Mouse (Mus musculus) kidney, embryonic 14.5 days (tissue): ENCODE measurements around the gene Nkain4. TPM values are rescaled to one million over a fixed set of nuclear protein-coding genes. Genes with fewer than 3 reads are reported as not detected.

Experiments used
- ATAC-seq: fragments of 200-750 bp; cut with Nextera tagmentation; 2 replicates; pipeline ENCODE4 v1.8.0; 2017; ENCODE audit warnings: moderate number of reproducible peaks, mild to moderate bottlenecking, moderate TSS enrichment, moderate library complexity; ENCODE audit not compliant: low FRiP score, low TSS enrichment
- H3K27ac ChIP-seq: fragments of 300-500 bp; sonication (generic); 2 replicates; pipeline ENCODE4 v1.5.1; 2014; ENCODE audit warnings: low read depth, mild to moderate bottlenecking, low read length, moderate library complexity, mixed read lengths
- H3K27me3 ChIP-seq: fragments of 300-500 bp; sonication (generic); 2 replicates; pipeline ENCODE4 v1.6.1; 2014; ENCODE audit warnings: mild to moderate bottlenecking, low read length; ENCODE audit not compliant: control insufficient read depth, insufficient read depth
- H3K36me3 ChIP-seq: fragments of 300-500 bp; sonication (generic); 2 replicates; pipeline ENCODE4 v1.6.1; 2014; ENCODE audit warnings: low read length, mixed read lengths; ENCODE audit not compliant: control insufficient read depth, insufficient read depth
- H3K4me1 ChIP-seq: fragments of 300-500 bp; sonication (generic); 2 replicates; pipeline ENCODE4 v1.6.1; 2014; ENCODE audit warnings: low read length, mixed read lengths; ENCODE audit not compliant: control insufficient read depth, insufficient read depth
- H3K4me2 ChIP-seq: fragments of 300-500 bp; sonication (generic); replicated peaks from 2 replicates; pipeline ENCODE4 v1.6.1; 2014; ENCODE audit warnings: low read depth, mild to moderate bottlenecking, low read length
- H3K4me3 ChIP-seq: fragments of 300-500 bp; sonication (generic); 2 replicates; pipeline ENCODE4 v1.5.1; 2014; ENCODE audit warnings: mild to moderate bottlenecking, low read length
- H3K9ac ChIP-seq: fragments of 300-500 bp; sonication (generic); 2 replicates; pipeline ENCODE4 v1.6.1; 2014; ENCODE audit warnings: low read depth, mild to moderate bottlenecking, low read length, moderate library complexity
- H3K9me3 ChIP-seq: fragments of 300-500 bp; sonication (generic); 2 replicates; pipeline ENCODE4 v1.6.1; 2016; ENCODE audit warnings: low read length; ENCODE audit not compliant: control insufficient read depth
- WGBS: fragments of 180-500 bp; shearing (Covaris S2); extraction: QIAGEN DNeasy Blood & Tissue Kit; methylation state at CpG from one replicate; pipeline ENCODE4 v1.1.7; 2014; 5-methylcytosine and 5-hydroxymethylcytosine counted together
- polyA plus RNA-seq: library from polyadenylated mRNA; unstranded; fragments of >200 nt; fragmentation: Nextera tagmentation; extraction: Ambion mirVana; gene quantifications from 2 replicates; pipeline ENCODE4 v1.2.1, GENCODE M21; 2014

The Nkain4 gene
- polyA plus RNA-seq, 1 experiment from 2014 or later, result 39.0 TPM

DNA sequence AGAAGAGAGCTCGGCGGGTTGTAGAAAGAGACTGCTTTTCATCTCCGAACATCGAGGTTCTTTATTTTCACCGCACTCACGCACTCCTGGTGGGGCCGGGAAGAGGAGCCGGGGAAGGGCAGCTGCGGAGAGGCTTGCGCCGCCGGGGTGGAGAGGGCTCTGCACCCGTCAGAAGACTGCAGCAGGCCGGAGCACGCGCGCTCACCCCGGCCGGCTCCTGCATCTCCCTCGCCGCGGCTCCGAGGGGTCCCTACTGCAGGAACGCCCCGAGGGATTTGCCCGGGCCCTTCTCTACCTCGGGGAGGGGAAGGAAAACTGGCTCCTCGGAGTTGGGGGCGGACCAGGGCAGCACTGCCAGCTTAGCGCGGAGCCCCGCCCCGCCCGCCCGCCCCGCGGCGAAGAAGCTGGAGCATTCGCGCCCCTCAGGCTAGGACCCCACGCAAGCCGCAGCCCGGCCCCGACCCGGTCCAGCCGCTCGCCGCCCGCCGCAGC, 60.9 kb downstream of the Nkain4 start:
- Histone ChIP-seq H3K27ac (no peak overlapping the region), H3K27me3 (peaks cover 77% of the 10 kb centered on the region), H3K4me1 (peaks cover 27% of the 10 kb centered on the region), H3K4me2 (peak overlapping the region; percentile 75), H3K9me3 (no peaks in the 10 kb centered on the region), H3K9ac (0 out of 2 replicates have a peak overlapping the region, but pooled peaks have one; percentile 7), H3K4me3 (peak overlapping the region; percentile 48), H3K36me3 (no peaks in the 10 kb centered on the region)
- under 1% methylated on average over 42 of the region's 50 CpGs for WGBS
- ATAC-seq, result no peak

GRCm38 (mm10) chr2:180892841-180893521, 61.5 kb downstream of the Nkain4 start:
- peak overlapping the region; percentile 75 for H3K4me2 ChIP-seq
- peaks cover 83% of the 10 kb centered on the region for H3K27me3 ChIP-seq
- H3K27ac ChIP-seq, result no peak overlapping the region
- H3K4me3 ChIP-seq, result peak overlapping the region; percentile 48
- 0 out of 2 replicates have a peak overlapping the region, but pooled peaks have one; percentile 7 for H3K9ac ChIP-seq
- H3K36me3 ChIP-seq, result no peaks in the 10 kb centered on the region
- H3K4me1 ChIP-seq, result peaks cover 27% of the 10 kb centered on the region
- no peaks in the 10 kb centered on the region for H3K9me3 ChIP-seq
- ATAC-seq, result no peak
- WGBS, result under 1% methylated on average over 78 of the region's 97 CpGs

GRCm38 (mm10) chr2:180891835-180892323, 62.6 kb downstream of the Nkain4 start:
- 3% methylated on average over 9 of the region's 9 CpGs for WGBS
- no peaks in the 10 kb centered on the region for H3K9me3 ChIP-seq

GRCm38 (mm10) chr2:180891075-180891834, 63.2 kb downstream of the Nkain4 start:
- peaks cover 27% of the 10 kb centered on the region for H3K4me1 ChIP-seq
- no peak overlapping the region for H3K9ac ChIP-seq
- peak overlapping the region; percentile 33 for H3K4me2 ChIP-seq
- H3K4me3 ChIP-seq, result peak overlapping the region; percentile 9
- no peaks in the 10 kb centered on the region for H3K36me3 ChIP-seq
- H3K27ac ChIP-seq, result no peak overlapping the region
- no peaks in the 10 kb centered on the region for H3K9me3 ChIP-seq
- peaks cover 89% of the 10 kb centered on the region for H3K27me3 ChIP-seq
- ATAC-seq, result no peak; the same call in 1 of the 2 replicates
- WGBS, result under 1% methylated on average over 37 of the region's 37 CpGs

More at GRCm38 (mm10) chr2:180891835-180892323, 62.6 kb downstream of the Nkain4 start:
- 0 out of 2 replicates have a peak, but pooled peaks have one; percentile 17 for ATAC-seq
- Histone ChIP-seq H3K36me3 (no peaks in the 10 kb centered on the region), H3K4me3 (0 out of 2 replicates have a peak overlapping the region, but pooled peaks have one; percentile 9), H3K27ac (no peak overlapping the region), H3K27me3 (peaks cover 89% of the 10 kb centered on the region), H3K9ac (no peak overlapping the region), H3K4me1 (peaks cover 27% of the 10 kb centered on the region), H3K4me2 (no peak overlapping the region)

GRCm38 (mm10) chr2:180890422-180891074, 64.0 kb downstream of the Nkain4 start:
- no peak; the same call in 1 of the 2 replicates for ATAC-seq
- WGBS, result 2% methylated on average over 29 of the region's 29 CpGs
- Histone ChIP-seq H3K9ac (no peak overlapping the region), H3K4me1 (peaks cover 27% of the 10 kb centered on the region), H3K27ac (no peak overlapping the region), H3K9me3 (no peaks in the 10 kb centered on the region), H3K36me3 (no peaks in the 10 kb centered on the region), H3K4me3 (peak overlapping the region; percentile 9), H3K4me2 (peak overlapping the region; percentile 33), H3K27me3 (peaks cover 81% of the 10 kb centered on the region)

DNA sequence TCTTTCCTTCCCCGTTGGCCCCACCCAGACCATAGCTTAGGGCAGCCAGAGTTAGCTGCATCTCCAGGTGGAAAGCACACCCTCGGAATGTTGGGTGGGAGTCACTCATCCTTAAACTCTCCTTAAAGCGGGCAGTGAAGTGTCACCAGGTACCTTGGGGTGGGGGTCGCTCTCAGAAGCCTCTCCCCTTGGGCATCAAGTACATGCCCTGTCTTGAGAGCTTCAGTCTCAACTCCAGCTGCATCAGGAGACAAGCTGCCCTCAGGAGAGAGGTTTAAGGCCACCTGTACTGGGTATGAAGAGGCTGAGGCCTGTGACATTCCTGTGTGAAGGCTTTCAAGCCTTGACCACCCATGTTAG, 64.6 kb downstream of the Nkain4 start:
- no peak overlapping the region for H3K27ac ChIP-seq
- no peak overlapping the region for H3K4me2 ChIP-seq
- no peaks in the 10 kb centered on the region for H3K9me3 ChIP-seq
- 11% methylated on average over 4 of the region's 4 CpGs for WGBS
- no peaks in the 10 kb centered on the region for H3K36me3 ChIP-seq
- peaks cover 27% of the 10 kb centered on the region for H3K4me1 ChIP-seq
- peaks cover 75% of the 10 kb centered on the region for H3K27me3 ChIP-seq
- no peak for ATAC-seq
- H3K4me3 ChIP-seq, result no peak overlapping the region
- no peak overlapping the region for H3K9ac ChIP-seq

GRCm38 (mm10) chr2:180889271-180889920, 65.1 kb downstream of the Nkain4 start:
- no peak overlapping the region for H3K4me2 ChIP-seq
- H3K27me3 ChIP-seq, result peaks cover 70% of the 10 kb centered on the region
- peaks cover 27% of the 10 kb centered on the region for H3K4me1 ChIP-seq
- no peaks in the 10 kb centered on the region for H3K36me3 ChIP-seq
- no peak overlapping the region for H3K4me3 ChIP-seq
- no peak overlapping the region for H3K9ac ChIP-seq
- H3K9me3 ChIP-seq, result no peaks in the 10 kb centered on the region
- H3K27ac ChIP-seq, result no peak overlapping the region
- 7% methylated on average over 19 of the region's 19 CpGs for WGBS
- ATAC-seq, result no peak

DNA sequence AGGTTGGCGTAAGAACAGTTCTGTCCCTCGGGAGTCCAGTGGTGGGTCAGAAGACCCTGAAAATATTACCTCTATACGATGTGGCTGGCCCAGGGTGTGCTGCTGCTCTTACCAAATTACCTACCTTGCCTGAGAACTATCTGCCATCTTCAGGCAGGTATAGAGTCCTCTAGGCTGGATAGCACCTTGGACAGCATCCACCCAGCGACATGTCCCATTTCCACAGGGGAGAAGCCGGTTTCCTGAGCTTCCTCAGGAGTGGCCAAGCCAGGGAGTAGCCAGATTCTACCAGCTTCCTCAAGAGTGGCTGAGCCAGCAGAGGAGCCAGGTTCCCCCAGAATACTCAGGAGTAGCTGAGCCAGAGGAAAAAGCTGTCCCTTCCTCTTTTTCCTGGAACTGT, 69.2 kb downstream of the Nkain4 start:
- Histone ChIP-seq H3K9ac (no peak overlapping the region), H3K36me3 (no peaks in the 10 kb centered on the region), H3K4me2 (no peak overlapping the region), H3K27ac (no peak overlapping the region), H3K27me3 (peaks cover 29% of the 10 kb centered on the region), H3K9me3 (no peaks in the 10 kb centered on the region), H3K4me3 (no peak overlapping the region), H3K4me1 (peaks cover 3% of the 10 kb centered on the region; the same call in 1 of the 2 replicates)
- 65% methylated on average over 5 of the region's 5 CpGs for WGBS
- no peak for ATAC-seq
